Mouse (Mus musculus) right cerebral cortex, adult 2 months (tissue): Measurements from ENCODE around the gene Etaa1.
A peak's percentile ranks its signal among the peaks of the same experiment; 100 is the strongest.
"Not testable (repeated sequence)": the region's sequence is repeated elsewhere in the genome, so short reads cannot be mapped to it uniquely, and the experiment has no call there.

Experiments
- DNase-seq, 2 experiments: peaks; one replicate each; pipeline ENCODE4 v3.0.0; 2021 to 2022; ENCODE audit warnings: low spot score in 2 of 2

Gene Etaa1

GRCm38 (mm10) chr11:17953231-17954134 lies at the start of gene Etaa1:
Etaa1 (minus strand) TSS chr11:17953875.
- peak; percentile 94 to 95 for DNase-seq

- DNase-seq, result no peak
These were observed 40.5 kb upstream of the Etaa1 start for GRCm38 (mm10) chr11:17994151-17994550.

- no peak for DNase-seq
These were observed 38.6 kb upstream of the Etaa1 start for GRCm38 (mm10) chr11:17992311-17992710.

GRCm38 (mm10) chr11:17983331-17983730 lies 29.7 kb upstream of the Etaa1 start:
- DNase-seq, result no peak

- DNase-seq, result no peak
These were observed 27.6 kb upstream of the Etaa1 start for GRCm38 (mm10) chr11:17981246-17981645.

GRCm38 (mm10) chr11:17975581-17975980 lies 21.9 kb upstream of the Etaa1 start:
- no peak for DNase-seq

- DNase-seq, result no peak
These were observed 884 bp downstream of the Etaa1 start for GRCm38 (mm10) chr11:17952791-17953190.

- peak; percentile 10 to 55 for DNase-seq
These were observed 2.3 kb downstream of the Etaa1 start for GRCm38 (mm10) chr11:17951336-17951735.

- DNase-seq, result no peak
These were observed 14.5 kb downstream of the Etaa1 start for GRCm38 (mm10) chr11:17939168-17939567.

- DNase-seq, result no peak
These were observed 15.7 kb downstream of the Etaa1 start for GRCm38 (mm10) chr11:17937931-17938330.

- DNase-seq, result no peak
These were observed 35.8 kb downstream of the Etaa1 start for GRCm38 (mm10) chr11:17917905-17918304.

GRCm38 (mm10) chr11:17917101-17917500 lies 36.6 kb downstream of the Etaa1 start:
- DNase-seq, result no peak

GRCm38 (mm10) chr11:17916486-17916885 lies 37.2 kb downstream of the Etaa1 start:
- DNase-seq, result no peak

GRCm38 (mm10) chr11:17900996-17901395 lies 52.7 kb downstream of the Etaa1 start:
- not testable (repeated sequence) for DNase-seq
